Mouse (Mus musculus) lung, postnatal 0 days (tissue): ENCODE measurements around the gene Zfp747.
A peak's percentile ranks its signal among the peaks of the same experiment; 100 is the strongest.

ENCODE experiments used
- CTCF ChIP-seq: IDR thresholded peaks from 2 replicates; pipeline ENCODE4 v1.5.1; 2016; ENCODE audit warnings: antibody characterized with exemption, mild to moderate bottlenecking
- EP300 ChIP-seq: IDR thresholded peaks from 2 replicates; pipeline ENCODE4 v1.6.1; 2016; ENCODE audit warnings: antibody characterized with exemption, mild to moderate bottlenecking, control low read depth

- TF ChIP-seq CTCF: peak; percentile 27; the same call in 1 of the 2 replicates
- no peak for TF ChIP-seq EP300
Measured at GRCm38 (mm10) chr7:127402980-127403379, 27.1 kb upstream of the Zfp747 start.
